Mouse (Mus musculus) kidney, adult 8-10 months (tissue): ENCODE data around the gene Fam214a.

ENCODE experiments used
- DNase-seq, 2 experiments: peaks; one replicate each; pipeline ENCODE4 v3.0.0; 2022

Gene Fam214a

DNA sequence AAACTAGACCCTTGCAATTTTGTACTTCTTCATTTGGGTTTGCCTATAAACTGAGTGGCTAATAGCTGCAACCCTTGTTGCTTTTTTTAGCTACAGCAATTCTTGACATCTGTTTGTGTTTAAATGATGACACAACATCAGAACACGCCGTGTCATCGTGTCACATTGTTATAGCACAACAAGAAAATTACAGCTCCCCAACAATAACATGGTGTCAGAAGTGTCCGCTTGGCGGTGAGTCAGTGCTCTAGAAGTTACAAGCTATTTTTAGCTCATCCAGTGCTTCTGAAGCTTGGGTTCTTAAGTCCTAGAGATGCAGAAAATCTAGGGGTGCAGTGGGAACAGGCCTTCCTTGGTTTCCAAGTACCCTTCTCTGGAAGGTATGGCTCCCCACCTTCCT, 578 bp upstream of the Fam214a start:
- no peak for DNase-seq

DNA sequence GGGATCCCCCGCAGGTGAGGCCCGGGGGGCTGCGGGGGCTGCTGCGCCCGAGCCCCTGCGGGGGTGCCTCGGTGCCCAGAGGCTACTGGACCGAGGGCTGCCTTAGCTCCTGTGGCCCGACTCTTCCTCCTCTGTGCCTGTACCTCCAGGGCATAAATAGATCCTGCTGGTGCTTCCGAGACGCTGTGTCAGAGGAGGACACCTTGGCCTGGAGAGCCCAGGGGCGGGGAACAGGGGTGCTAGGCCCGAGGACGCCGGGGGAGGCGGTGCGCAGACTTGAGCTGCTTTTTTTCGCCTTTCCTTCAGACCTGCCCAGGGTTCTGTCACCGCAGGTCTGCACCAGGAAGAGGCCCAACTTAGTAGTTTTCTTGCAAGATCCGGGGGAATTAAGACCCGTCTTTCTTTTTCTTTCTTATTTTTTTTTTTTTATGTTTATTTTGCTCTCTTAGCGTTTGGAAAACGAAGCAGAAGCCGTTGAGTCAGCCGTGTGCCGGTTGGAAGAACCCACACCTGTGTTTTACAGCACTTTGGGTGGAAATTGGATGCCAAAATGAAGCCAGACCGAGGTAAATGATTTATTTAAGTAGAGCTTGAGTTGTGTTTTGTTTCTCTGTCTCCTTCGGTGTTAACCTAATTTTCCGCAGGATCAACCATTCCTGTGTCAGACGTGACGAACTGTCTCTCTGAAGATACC, 728 bp downstream of the Fam214a start:
- peak; percentile 71 to 74 for DNase-seq

DNA sequence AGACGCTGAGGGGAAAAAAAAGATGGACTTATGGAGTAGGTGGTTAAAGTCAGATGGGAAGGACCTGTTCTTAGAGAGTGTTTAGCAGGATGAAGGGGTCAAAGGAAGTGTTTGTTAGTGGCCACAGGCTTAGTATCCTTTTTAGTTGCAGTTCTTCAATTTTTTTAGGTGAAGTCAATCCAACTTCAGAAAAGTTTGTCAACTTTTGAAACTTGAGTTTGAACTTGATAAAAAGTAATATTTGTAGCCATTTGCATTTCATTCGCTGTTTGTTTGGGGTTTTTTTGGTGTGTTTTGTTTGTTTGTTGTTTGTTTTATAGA, 1.2 kb downstream of the Fam214a start:
- DNase-seq, result no peak

DNA sequence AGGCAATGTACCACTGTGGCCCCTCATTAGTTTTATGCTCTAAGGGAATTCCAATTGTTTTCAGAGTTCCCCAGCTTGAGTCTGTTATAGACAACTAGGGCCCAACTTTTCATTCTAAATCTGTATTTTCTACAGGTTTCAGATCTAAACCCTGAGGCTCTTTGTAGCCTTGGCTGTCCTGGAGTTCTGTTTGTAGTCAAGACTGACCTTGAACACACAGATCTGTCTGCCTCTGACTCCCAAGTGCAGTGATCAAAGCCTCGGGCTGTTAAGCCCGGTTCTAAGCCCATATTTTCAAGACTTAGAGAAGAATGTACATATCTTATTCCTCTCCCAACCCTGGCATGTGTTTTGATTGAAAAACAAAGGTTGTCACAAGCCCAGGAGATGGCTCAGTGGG, 1.7 kb downstream of the Fam214a start:
- DNase-seq, result no peak

DNA sequence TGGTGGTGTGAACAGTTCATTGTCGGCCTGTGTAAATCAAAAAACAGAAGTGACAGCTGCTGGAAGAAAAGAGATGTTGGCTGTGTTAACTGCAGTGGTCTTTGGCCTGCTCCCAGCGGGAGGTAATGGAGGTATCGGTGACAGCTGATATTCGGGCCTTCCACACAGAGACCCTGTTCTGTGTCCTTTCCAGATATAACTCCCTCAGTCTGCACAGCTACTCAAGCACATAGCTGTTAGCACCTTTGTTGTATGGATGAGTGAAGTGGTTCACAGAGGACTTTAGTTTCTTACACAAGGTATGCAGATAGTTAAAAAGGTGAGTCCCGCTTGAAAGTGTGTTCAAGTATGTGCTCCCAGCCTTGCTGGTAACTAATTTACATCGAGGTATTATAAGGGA, 7.9 kb downstream of the Fam214a start:
- no peak for DNase-seq

DNA sequence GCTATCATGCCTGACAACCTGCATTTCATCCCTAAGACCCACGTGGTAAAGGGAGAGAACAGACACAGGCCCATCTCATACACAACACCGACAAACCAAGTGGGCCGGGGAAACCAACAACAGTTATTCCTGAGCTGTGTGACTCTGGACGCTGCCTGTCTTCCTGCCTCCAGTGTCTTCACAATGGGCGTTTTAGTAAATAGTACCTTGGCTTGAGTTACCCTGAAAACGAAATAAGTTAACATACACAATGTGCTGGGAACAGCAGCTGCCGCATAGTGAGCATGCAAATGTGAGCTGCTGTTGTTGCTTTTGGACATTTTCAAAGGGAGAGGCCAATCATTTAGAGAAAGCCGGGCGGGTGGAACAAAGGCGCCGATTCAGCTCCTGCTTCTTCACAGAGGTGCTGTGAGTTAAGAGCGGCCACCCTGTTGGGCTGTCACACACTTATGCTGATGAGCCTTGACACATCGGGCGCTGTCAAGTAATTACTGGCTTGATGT, 8.4 kb downstream of the Fam214a start:
- DNase-seq, result no peak

DNA sequence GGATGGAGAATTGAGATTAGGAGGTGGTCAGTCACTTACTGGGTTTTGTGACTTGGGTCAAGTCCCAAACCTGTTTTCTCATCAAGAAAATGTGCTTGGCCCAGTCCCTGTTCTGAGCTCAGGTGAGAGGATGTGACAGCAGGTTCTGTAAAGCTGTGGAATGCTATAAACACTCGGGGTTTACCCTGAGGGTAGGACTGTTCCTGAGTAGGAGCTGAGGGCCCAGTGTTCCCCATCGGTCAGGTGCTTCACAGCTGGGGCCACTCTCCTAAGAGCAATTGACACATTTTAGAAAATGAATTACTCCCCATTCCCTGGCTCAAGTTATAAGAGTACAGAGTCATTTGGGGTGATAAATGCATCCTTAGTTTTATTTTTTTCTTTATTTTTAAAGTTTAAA, 11.3 kb downstream of the Fam214a start:
- peak in 1 of 2 experiments; percentile 63 for DNase-seq

DNA sequence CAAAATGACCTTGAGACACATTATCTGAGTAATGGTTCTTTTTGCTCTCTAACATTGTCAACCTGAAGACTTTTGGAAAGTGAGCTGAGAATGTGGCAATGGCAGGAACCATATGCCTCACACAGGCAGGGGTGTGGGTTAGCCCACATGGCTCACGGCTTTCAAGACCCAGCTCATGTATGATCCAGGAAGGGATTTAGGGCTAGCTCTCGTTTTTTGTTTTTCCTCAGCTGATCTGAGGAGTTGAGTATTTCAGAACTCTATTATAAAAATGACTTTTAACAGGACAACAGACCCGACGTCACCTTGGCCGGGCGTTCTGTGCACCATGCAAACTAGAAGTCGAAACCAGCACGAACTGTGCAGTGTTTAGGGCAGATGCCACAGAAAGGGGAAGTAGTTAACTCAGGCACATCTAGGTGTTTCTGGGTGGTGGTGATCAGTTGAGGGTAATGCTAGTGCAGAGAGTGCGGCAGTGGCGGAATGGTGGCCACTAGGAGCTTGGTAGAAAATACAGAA, 12.2 kb downstream of the Fam214a start:
- DNase-seq, result no peak

DNA sequence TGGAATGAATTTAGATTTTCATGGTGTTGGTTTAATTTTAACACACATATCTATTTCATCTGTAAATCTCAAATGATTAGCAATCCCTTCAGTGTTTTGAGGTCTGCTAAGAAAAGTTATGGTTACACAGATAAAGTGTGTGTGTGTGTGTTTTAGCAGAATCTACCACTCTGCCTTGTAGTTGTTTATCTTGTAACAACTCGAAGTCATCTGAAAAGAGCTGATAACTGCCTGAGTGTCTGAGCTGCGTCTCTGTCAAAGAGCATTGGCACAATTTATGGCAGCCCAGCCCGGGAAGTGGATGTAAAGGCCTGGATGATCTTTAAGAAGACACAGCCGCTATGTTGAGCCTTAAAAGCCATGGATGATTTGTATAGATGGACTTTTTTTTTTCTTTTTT, 13.5 kb downstream of the Fam214a start:
- no peak for DNase-seq

DNA sequence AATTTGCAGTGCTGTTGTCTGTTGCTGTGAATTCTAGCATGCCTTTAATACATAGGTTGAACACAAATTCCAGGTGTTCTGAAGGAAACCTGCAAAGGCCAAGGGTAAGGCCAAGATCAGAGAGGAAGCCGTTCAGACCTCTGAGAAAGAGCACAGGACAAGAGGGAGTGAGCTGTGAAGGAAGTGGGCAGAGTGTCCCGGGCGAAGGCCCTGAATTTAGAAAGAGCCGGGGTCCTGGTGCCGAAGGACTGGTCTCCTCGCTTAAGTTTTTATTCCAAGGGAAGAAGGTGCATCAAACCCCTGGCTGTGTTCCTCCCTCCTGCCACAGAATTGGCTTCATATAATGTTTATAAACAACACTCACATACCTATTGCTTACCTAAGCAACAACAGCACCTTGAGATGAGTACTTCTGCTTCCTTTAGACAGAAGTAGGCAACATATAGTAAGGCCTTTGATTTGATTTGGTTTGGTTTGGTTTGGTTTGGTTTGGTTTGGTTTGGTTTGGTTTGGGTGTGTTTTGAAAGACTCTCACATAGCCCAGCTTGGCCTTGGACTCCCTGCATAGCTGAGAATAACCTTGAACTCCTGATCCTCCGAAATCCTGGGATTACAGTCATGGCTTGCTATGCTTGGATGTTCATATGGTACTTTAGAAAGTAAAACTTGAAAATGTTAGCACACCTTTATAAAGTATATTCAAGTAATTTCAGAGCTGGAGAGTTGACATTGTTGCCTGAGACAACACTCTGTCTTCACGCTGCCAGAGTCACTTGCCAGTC, 16.2 kb downstream of the Fam214a start:
- no peak for DNase-seq

DNA sequence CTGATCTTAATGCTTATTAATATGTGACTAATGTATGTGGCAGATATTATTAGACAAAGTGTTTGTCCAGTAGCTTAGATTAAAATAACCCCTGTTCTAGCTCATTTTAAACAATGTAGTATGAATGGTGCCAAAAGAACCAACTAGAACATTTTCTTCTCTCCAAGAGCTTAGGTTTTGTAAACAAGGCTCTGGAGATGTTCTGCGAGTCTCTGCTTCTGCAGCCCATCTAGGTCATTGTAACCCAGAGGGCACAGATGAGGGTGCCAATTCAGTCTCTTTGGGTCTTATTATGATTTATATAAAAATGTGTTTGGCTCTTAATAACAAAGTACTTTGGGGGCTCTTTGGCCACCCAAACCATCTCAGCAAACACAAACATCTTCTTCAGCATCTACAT, 17.9 kb downstream of the Fam214a start:
- no peak for DNase-seq

DNA sequence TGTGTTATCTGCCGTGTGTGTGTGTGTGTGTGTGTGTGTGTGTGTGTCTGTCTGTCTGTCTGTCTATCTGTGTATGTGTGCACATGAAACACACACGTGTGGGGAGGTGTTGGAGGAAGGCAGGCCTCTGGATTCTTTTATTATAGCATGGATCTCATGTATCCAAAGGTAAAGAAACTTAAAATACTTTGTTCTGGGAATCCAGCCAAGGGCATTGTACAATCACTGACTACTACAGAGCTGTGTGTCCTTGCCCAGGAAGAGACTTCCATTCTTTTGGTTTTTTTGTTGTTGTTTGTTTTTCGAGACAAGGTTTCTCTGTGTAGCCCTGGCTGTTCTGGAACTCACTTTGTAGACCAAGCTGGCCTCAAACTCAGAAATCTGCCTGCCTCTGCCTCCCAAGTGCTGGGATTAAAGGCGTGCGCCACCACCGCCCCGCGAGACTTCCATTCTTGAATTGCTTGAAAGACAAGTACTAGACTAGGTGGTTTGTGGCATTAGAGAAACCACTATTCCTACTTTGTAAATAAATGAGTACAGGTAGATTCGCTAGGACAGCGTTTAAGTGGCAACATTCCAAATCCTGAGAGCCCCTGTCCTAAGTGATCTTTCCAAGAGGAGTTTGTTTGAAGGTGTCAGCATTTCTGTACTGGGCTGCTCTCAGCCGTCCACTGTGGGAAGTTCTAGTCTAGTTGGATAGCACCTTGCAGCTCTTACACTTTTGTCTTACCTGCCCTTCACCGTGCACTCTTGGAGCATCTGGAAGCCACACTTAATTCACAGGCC, 18.7 kb downstream of the Fam214a start:
- DNase-seq, result no peak

DNA sequence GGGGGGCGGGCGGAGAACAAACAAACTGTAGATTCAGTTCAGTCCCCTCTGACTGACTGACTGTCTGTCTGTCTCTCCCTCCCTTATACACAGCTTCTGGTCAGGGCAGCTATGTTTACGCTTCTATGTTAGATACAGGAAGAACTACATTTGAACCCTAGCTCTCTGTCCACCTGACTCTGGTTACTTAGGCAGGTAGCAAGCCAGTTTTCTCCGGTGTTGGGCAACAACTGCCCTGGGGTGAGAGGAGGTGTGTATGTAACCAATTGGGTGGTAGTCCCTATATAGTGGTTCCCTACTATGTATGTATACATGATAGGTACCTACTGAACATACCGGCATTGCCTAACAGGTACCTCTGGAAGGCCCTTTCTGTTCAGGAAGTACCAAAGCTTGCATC, 20.1 kb downstream of the Fam214a start:
- no peak for DNase-seq

DNA sequence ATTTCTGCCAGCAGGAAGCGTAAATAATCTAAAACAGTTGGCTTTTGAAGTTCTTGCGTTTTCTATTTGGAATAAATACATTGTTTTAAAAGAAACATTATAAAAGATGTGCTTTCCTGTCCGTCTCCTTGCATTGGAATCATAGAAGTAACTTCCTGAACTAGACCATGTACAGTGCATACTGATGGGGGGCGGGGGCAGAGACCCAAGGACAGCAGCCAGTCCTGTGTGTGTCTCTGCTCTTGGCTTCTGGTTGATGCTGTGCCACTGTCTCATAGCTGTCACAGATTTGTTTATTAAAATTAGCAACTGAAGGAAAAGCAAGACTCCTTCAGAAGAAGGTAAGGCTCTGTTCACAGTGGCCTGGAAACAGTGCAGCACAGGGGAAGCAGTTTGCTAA, 20.5 kb downstream of the Fam214a start:
- no peak for DNase-seq

DNA sequence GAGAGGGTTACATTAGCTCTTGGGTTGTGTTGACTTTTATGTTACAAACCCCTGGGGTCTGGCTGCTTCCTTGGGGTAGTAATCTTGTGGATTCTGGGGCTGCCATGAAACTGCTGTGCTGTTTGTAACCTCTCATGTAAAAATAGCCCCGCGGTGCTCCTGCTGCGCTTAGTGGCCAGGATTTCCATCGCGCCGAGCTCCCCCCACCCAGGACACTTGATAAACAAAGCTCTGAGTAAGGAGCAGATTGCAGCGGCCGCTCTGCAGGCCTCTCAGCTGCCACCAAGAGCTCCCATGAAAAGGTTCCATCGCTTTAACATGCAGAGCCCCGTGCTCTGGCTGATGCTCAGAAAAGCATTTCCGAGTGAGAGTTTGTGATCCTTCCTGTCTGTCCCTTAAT, 22.1 kb downstream of the Fam214a start:
- DNase-seq, result no peak

DNA sequence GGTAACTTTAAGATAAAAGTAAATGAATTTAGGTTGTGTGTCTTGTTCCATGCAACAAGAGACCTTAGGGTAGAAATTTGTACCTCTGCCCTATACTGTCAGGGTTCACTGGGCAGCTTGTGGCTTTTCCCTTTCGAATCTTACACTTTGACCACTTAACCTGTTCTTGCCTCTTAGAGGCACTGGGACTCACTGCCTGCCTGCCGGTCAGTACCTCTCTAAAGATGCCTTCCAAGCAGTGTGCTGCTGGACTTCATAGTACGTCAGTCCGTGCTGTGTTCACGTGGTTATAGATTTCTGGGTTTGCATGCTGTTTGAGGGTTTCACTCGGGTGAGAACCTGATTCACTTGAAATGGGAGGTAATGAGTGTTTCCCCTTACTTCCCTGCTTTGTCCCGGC, 22.7 kb downstream of the Fam214a start:
- DNase-seq, result peak; percentile 65 to 82

DNA sequence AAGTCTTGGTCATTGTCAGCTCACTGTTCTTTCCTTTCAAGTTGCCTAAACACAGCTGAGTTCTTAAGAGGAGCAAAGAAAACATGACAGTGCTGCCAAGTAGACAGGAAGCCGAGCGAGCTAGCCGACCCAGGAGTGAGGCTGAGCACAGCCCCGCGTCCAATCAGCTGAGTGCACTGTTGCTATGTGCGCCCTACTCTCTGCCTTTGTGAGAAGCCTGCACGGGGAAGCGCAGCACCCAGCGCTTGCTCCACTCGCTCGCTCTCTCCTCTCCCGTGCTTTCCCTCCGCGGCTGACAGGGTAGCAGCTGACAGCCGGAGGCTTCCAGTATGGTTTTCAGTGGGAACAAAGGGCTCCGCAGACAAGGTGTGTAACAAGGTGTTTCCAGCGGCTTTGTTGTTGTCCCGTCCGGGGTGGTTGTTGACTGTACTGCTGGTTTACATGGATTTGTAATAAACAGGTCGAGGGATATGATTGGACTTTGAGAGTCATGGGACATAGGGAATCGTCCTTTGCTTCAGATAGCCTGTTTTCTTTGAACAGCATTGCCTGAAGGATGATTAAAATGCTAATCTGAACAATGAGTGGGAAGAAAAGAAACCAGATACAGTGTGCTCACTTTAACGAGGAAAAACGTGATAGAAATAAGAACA, 23.4 kb downstream of the Fam214a start:
- DNase-seq, result peak; percentile 88 to 92

DNA sequence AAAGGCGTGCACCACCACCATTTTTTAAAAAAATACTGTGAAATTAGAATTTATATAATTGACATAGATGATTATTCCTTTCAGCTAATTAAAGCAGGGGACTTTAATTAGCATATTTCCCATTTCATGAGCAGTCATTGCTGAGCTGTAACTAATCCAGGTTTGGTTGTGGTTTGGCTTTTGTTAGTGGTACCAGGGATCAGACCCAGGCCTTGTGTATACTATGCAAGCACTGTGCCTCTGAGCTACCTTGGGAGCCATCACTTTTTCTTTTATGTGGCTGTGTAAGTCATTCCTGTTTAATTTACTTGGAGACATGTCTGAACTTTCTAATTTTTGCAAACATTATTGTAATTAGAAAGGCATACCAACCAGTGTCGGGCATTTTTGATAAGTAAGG, 24.6 kb downstream of the Fam214a start:
- no peak for DNase-seq

DNA sequence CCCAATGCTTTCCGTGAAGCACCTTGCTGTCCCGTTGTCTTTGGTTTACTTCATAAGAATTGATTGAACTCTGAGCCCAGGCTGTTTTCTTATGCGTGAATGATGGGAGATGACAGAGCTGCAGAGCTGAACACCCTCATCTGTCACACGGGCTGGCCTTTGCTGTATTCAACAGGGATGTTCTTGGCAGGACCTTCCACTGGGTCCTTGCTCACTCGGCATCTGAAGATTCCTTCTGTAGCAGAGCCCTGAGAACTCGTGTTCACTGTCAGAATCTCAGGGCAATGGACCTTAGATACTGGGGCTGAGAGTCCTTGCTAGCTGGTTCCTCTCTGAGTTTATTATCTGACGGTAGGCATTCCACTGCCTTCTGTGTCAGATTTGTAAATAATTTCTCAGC, 25.3 kb downstream of the Fam214a start:
- DNase-seq, result peak in 1 of 2 experiments; percentile 51

DNA sequence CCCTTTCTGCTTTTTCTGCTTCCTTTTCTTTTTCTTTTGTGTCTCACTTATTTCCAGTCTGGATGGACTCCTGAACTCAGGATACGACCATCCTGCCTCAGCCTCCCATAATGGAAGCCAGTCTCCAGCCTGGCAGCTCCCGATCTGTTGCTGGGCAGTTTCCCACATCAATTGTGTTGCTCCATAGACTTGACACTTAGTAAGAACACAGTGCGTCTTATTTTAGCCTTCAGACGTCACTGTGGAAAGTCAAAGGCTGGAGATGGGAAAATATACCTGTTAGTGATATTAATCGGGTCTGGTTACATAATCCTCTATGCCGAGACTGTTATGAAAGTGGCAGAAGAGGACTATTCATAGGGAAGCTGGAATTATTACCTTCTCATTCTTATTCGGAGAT, 26.2 kb downstream of the Fam214a start:
- no peak for DNase-seq

DNA sequence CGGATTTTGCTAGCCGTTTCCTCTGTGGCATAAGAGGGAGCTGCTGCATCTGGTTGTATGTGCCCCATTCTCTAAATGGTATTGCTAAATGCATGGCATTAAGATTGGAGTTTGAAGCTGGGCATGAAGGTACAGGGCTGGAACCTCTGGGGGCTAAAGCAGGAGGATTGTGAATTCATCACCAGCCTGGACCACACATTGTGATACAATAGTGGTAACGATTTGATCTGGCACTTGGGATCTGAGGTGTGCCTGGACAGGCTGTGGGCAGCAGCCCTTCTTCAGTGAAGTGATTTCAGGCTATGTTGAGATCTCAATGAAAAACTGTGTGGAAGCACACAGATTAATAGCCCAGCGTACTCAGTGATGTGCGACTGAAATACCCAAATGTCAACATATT, 26.7 kb downstream of the Fam214a start:
- no peak for DNase-seq

DNA sequence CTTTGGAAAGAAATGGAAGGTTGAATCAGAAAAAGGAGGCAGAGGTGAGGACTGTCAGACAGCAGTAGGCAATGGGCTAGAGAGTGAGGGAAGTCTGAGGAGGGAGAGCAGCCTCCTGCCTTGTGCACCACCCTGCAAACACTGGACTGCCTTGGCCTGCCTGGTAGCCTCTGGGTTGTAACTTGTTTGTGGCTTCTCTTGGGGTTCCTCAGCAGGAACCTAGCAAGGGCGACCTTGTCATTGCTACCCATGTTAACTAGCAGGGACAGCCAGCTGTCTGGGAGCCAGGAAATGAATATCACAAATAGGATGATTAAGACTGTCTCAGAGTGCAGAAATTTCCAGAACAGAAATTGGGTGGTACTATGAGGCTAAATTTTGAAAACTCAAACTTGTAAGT, 27.2 kb downstream of the Fam214a start:
- no peak for DNase-seq

DNA sequence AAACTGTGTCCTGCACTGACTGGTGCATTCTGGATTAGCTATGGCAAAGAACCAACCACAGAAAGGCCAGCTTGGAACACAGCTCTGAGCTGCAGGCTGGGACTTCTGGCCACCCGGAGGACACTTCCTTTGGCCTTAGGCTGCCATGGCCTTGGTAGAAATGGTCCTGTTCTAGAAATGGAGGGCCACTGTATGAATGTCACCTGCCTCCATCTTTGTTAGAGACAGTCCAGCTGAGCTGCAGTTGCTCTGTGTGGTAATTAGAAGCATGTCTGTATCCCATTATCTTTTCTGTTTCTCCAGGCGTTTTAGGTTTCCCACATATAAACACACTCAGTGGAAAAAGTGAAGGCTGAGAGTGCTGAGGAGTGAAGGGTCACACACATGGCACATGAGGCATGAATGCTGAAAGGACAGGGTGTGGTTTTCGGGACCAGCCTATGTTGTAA, 29.0 kb downstream of the Fam214a start:
- no peak for DNase-seq
